Mouse (Mus musculus): ENCODE measurements around the gene Cuta. TPM values are rescaled to one million over a fixed set of nuclear protein-coding genes. Genes with fewer than 3 reads are reported as not detected.
A peak's percentile ranks its signal among the peaks of the same experiment; 100 is the strongest.

The Cuta gene
- polyA plus RNA-seq, 1 experiment from 2014 or later, result 134 TPM

DNA sequence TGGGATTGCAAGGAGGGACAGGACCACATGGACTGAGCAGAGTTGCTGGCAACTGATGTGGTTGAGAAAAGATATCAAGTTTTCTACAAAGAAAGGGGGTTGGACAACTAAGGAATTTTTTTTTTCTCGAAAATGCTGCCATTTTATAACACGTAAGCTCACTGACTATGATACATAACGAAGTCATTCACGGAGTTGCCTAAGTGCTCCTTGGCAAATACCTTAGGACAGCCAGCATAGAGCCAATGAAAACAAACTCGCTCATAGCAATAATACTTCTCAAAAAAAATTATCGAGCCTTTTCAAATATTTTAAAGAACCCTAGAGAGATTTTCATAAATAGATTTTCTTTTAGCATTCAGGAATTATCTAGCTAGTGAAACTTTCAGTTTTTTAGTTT, 38.5 kb downstream of the Cuta start:
- Histone ChIP-seq H3K4me1 (ENCODE audit: control insufficient read depth, insufficient read depth, low read length) (0 out of 2 replicates have a peak, but pooled peaks cover 3% of the 10 kb centered on the region), H3K36me3 (ENCODE audit: control insufficient read depth, insufficient read depth, low read length) (no peaks in the 10 kb centered on the region), H3K9me3 (replicated peaks; ENCODE audit: control insufficient read depth, low read length) (no peaks in the 10 kb centered on the region), H3K4me3 (ENCODE audit: low read depth, low read length) (no peak overlapping the region), H3K9ac (ENCODE audit: low read depth, low read length) (no peak overlapping the region), H3K4me2 (no peak overlapping the region), H3K27ac (ENCODE audit: low read depth, low read length) (no peak overlapping the region), H3K27me3 (ENCODE audit: control insufficient read depth, insufficient read depth, low read length) (no peaks in the 10 kb centered on the region)
- no peak for ATAC-seq (replicated peaks; ENCODE audit: insufficient number of reproducible peaks, low FRiP score, low TSS enrichment)
- WGBS (ENCODE audit: insufficient replicate concordance), result 71% methylated on average over 6 of the region's 6 CpGs

DNA sequence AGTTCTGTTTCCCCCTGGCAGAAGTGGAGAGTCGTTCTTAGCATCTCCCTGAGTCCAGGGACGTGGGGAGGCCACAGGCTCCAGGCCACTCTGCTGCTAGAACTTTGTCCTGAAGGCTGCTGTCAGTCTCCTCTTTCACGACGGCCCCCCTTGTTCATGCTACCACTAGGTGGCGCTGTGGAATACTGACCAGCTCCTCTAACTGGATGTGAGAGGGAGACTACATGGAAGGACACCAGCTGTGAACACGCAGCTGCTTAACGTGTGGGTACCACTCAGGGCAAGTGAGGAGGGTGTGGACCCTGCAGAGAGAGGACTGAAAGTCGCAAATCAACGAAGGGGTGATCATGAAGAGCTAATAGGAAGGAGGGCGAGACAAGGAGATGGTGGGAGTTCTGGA, 43.8 kb downstream of the Cuta start:
- H3K9me3 ChIP-seq (replicated peaks; ENCODE audit: control insufficient read depth, low read length), result no peaks in the 10 kb centered on the region
- ATAC-seq (replicated peaks; ENCODE audit: insufficient number of reproducible peaks, low FRiP score, low TSS enrichment), result no peak

DNA sequence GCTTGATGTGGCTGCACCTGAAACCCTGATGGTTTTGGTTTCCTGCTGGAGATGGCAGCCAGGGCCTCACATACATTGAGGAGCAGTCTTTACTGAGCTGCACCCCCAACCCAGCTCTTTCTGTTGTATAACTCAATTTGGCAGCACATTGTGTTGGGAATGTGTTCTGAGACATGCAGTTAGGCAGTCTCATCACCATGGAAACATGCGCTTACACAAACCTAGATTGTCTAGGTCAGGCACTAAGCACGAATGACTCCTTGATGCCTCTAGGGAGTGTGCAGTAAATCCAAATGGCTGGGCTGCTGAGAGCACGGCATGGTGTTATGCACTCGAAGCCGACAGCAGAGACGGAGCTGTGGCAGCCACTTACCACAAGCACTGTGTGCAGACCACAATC, 45.0 kb downstream of the Cuta start:
- Histone ChIP-seq H3K4me2 (no peak overlapping the region), H3K27ac (ENCODE audit: low read depth, low read length) (no peak overlapping the region), H3K27me3 (ENCODE audit: control insufficient read depth, insufficient read depth, low read length) (no peaks in the 10 kb centered on the region), H3K9ac (ENCODE audit: low read depth, low read length) (no peak overlapping the region), H3K9me3 (replicated peaks; ENCODE audit: control insufficient read depth, low read length) (no peaks in the 10 kb centered on the region), H3K4me1 (ENCODE audit: control insufficient read depth, insufficient read depth, low read length) (peaks cover 31% of the 10 kb centered on the region), H3K36me3 (ENCODE audit: control insufficient read depth, insufficient read depth, low read length) (no peaks in the 10 kb centered on the region), H3K4me3 (ENCODE audit: low read depth, low read length) (no peak overlapping the region)
- WGBS (ENCODE audit: insufficient replicate concordance), result 74% methylated on average over 6 of the region's 6 CpGs
- no peak for ATAC-seq (replicated peaks; ENCODE audit: insufficient number of reproducible peaks, low FRiP score, low TSS enrichment)

More for the DNA sequence above, 43.8 kb downstream of the Cuta start:
- Histone ChIP-seq H3K9ac (ENCODE audit: low read depth, low read length) (no peak overlapping the region), H3K36me3 (ENCODE audit: control insufficient read depth, insufficient read depth, low read length) (no peaks in the 10 kb centered on the region), H3K4me3 (ENCODE audit: low read depth, low read length) (no peak overlapping the region), H3K27ac (ENCODE audit: low read depth, low read length) (no peak overlapping the region), H3K27me3 (ENCODE audit: control insufficient read depth, insufficient read depth, low read length) (no peaks in the 10 kb centered on the region), H3K4me1 (ENCODE audit: control insufficient read depth, insufficient read depth, low read length) (peaks cover 31% of the 10 kb centered on the region), H3K4me2 (no peak overlapping the region)
- 16% methylated on average over 10 of the region's 10 CpGs for WGBS (ENCODE audit: insufficient replicate concordance)

DNA sequence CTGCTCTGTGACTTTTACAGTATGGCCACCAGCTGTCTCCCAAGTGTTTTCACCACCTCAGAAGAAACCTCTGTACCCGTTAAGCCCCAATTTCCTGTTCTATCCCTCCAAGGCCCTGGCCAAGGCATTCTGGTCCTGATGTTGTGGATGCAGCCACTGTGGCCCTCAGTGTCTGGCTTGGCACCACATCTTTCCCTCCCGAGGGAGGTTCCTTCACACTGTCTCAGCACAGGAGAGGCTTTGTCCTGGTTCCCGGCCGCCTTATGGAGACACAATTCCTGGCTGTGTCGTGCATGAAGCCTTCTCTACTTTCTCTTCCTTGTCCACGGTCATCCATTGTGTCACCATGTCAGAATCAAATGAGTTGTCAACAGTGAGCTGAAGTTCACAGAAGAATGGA, 45.9 kb downstream of the Cuta start:
- Histone ChIP-seq H3K4me2 (no peak overlapping the region), H3K27me3 (ENCODE audit: control insufficient read depth, insufficient read depth, low read length) (no peaks in the 10 kb centered on the region), H3K4me3 (ENCODE audit: low read depth, low read length) (no peak overlapping the region), H3K4me1 (ENCODE audit: control insufficient read depth, insufficient read depth, low read length) (peaks cover 31% of the 10 kb centered on the region), H3K36me3 (ENCODE audit: control insufficient read depth, insufficient read depth, low read length) (no peaks in the 10 kb centered on the region), H3K27ac (ENCODE audit: low read depth, low read length) (peak overlapping the region; percentile 89), H3K9ac (ENCODE audit: low read depth, low read length) (no peak overlapping the region), H3K9me3 (replicated peaks; ENCODE audit: control insufficient read depth, low read length) (no peaks in the 10 kb centered on the region)
- no peak for ATAC-seq (replicated peaks; ENCODE audit: insufficient number of reproducible peaks, low FRiP score, low TSS enrichment)
- 38% methylated on average over 6 of the region's 6 CpGs for WGBS (ENCODE audit: insufficient replicate concordance)

DNA sequence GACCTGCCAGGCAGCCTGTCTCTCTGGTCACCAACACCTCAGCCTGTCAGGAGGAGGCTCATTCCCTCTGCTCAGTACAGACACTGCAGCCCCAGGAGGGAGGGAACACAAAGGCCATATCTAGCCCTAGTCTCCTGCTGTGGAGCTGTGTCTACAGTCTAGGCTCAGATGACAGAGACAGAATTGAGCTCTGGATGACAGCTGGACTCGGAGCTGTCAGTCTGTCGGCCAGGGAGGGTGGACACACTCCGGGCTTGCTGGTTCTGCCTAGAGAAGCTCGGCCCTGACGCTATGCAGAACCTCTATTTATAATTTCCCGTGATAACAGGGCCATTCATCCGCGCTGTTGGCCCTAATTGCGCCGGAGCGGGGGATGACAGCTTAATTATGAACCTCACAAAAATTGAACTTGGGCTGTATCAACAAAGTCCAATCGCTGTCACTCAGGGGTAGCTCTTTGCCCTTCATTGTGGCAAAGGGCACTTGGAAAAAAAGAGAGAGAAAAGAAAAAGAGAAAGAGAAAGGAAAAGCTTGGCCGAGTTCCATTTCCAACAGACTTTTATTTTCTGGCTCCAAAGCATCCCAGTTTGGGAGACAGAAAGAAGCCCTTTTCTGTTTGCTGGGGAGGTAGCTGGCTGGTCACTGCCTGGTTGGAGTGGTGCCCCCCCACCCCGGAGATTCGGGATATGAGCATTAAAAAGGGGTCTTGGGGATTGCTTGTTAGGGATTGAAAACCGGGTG, 46.6 kb downstream of the Cuta start:
- Histone ChIP-seq H3K9ac (ENCODE audit: low read depth, low read length) (peak overlapping the region; percentile 56; the same call in 1 of the 2 replicates), H3K9me3 (replicated peaks; ENCODE audit: control insufficient read depth, low read length) (no peaks in the 10 kb centered on the region), H3K4me2 (peak overlapping the region; percentile 52), H3K27me3 (ENCODE audit: control insufficient read depth, insufficient read depth, low read length) (no peaks in the 10 kb centered on the region), H3K4me3 (ENCODE audit: low read depth, low read length) (0 out of 2 replicates have a peak overlapping the region, but pooled peaks have one; percentile 4), H3K36me3 (ENCODE audit: control insufficient read depth, insufficient read depth, low read length) (no peaks in the 10 kb centered on the region), H3K4me1 (ENCODE audit: control insufficient read depth, insufficient read depth, low read length) (peaks cover 38% of the 10 kb centered on the region), H3K27ac (ENCODE audit: low read depth, low read length) (peak overlapping the region; percentile 89)
- ATAC-seq (replicated peaks; ENCODE audit: insufficient number of reproducible peaks, low FRiP score, low TSS enrichment), result peak; percentile 78
- 23% methylated on average over 16 of the region's 16 CpGs for WGBS (ENCODE audit: insufficient replicate concordance)

DNA sequence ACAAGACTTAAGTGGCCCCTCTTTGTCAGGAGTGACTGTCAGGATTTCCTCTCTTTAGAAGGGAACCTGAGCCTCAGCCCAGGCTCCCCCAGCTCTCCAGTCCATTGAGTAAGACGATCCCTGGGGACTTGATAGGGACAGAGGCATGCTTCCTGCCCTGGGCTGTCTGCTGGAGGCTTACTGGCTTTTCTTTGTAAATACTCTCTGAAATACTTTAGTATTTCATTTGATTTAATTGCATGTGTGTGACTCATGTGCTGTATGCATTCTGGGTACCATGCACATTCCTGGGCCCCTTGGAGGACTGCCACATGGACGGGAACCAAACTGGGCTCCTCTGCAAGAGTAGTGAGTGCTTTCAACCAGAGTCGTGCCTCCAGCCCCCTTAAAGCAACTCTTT, 51.4 kb downstream of the Cuta start:
- H3K4me2 ChIP-seq, result no peak overlapping the region
- H3K9me3 ChIP-seq (replicated peaks; ENCODE audit: control insufficient read depth, low read length), result no peaks in the 10 kb centered on the region
- H3K4me1 ChIP-seq (ENCODE audit: control insufficient read depth, insufficient read depth, low read length), result peaks cover 51% of the 10 kb centered on the region
- no peak overlapping the region for H3K4me3 ChIP-seq (ENCODE audit: low read depth, low read length)
- WGBS (ENCODE audit: insufficient replicate concordance), result 13% methylated on average over 3 of the region's 3 CpGs
- no peak overlapping the region for H3K27ac ChIP-seq (ENCODE audit: low read depth, low read length)
- H3K36me3 ChIP-seq (ENCODE audit: control insufficient read depth, insufficient read depth, low read length), result no peaks in the 10 kb centered on the region
- no peak for ATAC-seq (replicated peaks; ENCODE audit: insufficient number of reproducible peaks, low FRiP score, low TSS enrichment)
- no peaks in the 10 kb centered on the region for H3K27me3 ChIP-seq (ENCODE audit: control insufficient read depth, insufficient read depth, low read length)
- no peak overlapping the region for H3K9ac ChIP-seq (ENCODE audit: low read depth, low read length)

DNA sequence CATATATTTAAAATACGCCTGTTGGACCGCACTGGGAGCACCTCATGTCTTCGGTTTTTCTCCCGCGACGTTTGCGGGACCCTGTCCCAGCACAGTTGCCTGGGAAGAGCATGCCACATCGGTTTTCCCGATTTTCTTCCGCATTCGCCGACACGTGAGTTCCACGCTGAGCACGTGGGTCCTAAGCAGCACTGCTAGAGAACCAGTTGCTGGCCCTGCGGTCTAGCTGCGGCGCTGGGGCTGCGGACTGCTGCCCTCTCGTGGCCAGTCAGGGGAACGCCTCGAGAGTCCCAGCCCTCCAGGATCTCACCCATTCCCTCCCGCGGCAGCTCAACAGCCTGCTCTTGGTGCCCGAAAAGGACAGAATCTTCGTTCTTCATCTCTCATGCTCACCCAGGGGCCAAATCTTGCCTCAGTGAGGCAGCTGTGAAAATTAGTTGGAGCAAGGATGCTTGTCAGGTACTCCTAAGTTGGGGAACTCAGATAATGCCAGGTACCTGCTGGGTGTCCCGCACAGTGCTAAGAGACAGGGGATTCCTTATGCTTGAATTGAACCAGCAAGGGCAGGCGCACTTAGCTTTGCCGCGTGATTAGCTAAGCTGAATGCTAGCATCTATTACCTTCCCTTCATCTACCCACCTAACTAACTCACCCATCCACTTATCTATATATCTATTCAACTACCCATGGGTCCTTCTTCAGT, 53.2 kb downstream of the Cuta start:
- no peaks in the 10 kb centered on the region for H3K36me3 ChIP-seq (ENCODE audit: control insufficient read depth, insufficient read depth, low read length)
- H3K4me3 ChIP-seq (ENCODE audit: low read depth, low read length), result peak overlapping the region; percentile 44
- WGBS (ENCODE audit: insufficient replicate concordance), result 10% methylated on average over 30 of the region's 30 CpGs
- H3K9me3 ChIP-seq (replicated peaks; ENCODE audit: control insufficient read depth, low read length), result no peaks in the 10 kb centered on the region
- 0 out of 2 replicates have a peak, but pooled peaks have one; percentile 19 for ATAC-seq (replicated peaks; ENCODE audit: insufficient number of reproducible peaks, low FRiP score, low TSS enrichment)
- H3K4me1 ChIP-seq (ENCODE audit: control insufficient read depth, insufficient read depth, low read length), result peaks cover 36% of the 10 kb centered on the region
- no peak overlapping the region for H3K27ac ChIP-seq (ENCODE audit: low read depth, low read length)
- peak overlapping the region; percentile 69 for H3K9ac ChIP-seq (ENCODE audit: low read depth, low read length)
- no peaks in the 10 kb centered on the region for H3K27me3 ChIP-seq (ENCODE audit: control insufficient read depth, insufficient read depth, low read length)
- H3K4me2 ChIP-seq, result peak overlapping the region; percentile 79

DNA sequence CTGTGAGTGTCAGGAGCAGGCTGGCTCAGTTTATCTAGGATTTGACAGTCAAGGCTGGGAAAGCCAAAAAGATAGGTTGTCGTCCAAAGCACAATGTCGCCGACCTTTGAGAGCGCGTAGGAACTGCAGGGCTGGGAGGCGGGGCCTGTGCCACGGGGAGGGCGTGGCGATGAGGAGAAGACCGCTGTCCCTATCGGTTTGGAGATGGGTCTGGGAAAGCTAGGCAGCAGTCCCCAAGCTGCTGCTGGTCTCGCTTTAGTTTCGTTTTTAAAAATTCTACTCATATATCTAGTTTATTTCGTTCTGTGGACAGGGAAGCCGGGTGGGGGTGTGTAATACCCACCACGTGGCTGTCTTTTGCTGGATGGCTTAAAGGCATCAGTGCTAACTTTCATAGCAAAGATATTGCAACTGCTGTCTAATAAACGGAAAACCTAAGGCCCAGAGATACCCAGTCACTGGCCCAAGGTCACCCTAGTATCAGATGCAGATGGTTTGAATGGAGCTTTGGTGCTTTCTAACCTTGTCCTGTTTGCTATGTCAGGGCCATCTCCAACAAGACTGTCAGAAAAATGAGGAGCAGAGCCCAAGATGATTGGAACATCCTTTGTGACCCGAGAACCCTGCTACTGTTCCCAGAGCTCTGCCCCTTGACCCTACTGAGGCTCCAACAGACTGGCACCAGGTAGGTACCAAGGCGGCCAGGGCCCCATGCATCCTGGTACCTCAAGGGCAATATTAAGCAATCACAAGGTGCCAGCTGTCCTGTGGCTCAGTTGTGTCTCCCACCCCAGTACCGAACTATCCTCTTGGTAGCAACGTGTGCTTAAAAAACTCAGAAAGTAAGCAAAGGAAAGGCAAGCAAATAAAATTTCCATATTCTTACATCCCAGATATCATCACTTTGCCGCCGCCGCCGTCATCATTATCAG, 54.1 kb downstream of the Cuta start:
- peaks cover 36% of the 10 kb centered on the region for H3K4me1 ChIP-seq (ENCODE audit: control insufficient read depth, insufficient read depth, low read length)
- peak overlapping the region; percentile 82 for H3K27ac ChIP-seq (ENCODE audit: low read depth, low read length)

More for the DNA sequence above, 54.1 kb downstream of the Cuta start:
- 19% methylated on average over 25 of the region's 25 CpGs for WGBS (ENCODE audit: insufficient replicate concordance)
- Histone ChIP-seq H3K4me3 (ENCODE audit: low read depth, low read length) (peak overlapping the region; percentile 44), H3K4me2 (peak overlapping the region; percentile 79), H3K9me3 (replicated peaks; ENCODE audit: control insufficient read depth, low read length) (no peaks in the 10 kb centered on the region; the same call in 1 of the 2 replicates), H3K36me3 (ENCODE audit: control insufficient read depth, insufficient read depth, low read length) (no peaks in the 10 kb centered on the region), H3K9ac (ENCODE audit: low read depth, low read length) (peak overlapping the region; percentile 69), H3K27me3 (ENCODE audit: control insufficient read depth, insufficient read depth, low read length) (no peaks in the 10 kb centered on the region)
- ATAC-seq (replicated peaks; ENCODE audit: insufficient number of reproducible peaks, low FRiP score, low TSS enrichment), result peak; percentile 71
